Mouse (Mus musculus): ENCODE data around the gene Grm1. TPM values are rescaled to one million over a fixed set of nuclear protein-coding genes. Genes with fewer than 3 reads are reported as not detected.

Gene Grm1
- total RNA-seq, 2 experiments from 2014 or later = 0.05 TPM; not detected in 1

DNA sequence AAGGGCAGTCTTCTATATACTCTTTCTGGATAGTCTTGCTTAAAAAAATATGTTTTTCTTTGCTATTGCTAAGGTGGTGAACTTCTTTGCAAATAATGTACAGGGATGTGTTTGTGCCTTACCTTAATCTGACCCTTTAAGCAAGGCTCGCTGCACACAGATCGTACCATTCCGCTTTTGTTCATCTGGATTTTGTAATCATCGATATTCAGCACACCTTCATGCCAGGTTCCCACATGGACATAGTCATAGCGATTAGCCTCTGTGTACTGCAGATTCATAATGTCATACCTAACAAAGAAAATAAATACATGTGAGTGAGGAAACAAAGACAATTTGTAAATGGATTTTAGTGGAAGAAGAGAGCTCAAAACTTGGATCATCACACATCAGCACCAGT is 340.8 kb downstream of the Grm1 start:
- intact Hi-C loops (cut with DNase I) = no loop called here
- no peak for DNase-seq

DNA sequence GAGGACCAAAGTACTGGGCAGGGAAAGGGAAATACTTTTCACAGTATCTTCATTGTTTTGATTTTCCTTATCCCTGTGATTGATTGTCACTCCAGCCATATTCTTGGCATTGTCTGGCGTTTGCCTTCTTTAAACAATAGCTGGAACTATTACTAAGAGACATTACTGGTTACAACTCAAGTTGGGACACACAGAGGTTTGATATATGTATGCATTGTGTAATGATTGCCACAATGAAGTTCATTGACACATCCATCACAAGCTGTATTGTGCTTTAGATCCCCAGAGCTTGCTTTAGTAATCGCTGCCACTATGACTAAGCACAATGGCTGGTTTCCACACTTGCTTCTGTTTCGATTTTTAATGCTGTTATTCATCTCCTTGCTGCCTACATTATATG is 341.4 kb downstream of the Grm1 start:
- DNase-seq = no peak
- intact Hi-C loops (cut with DNase I) = no loop called here

DNA sequence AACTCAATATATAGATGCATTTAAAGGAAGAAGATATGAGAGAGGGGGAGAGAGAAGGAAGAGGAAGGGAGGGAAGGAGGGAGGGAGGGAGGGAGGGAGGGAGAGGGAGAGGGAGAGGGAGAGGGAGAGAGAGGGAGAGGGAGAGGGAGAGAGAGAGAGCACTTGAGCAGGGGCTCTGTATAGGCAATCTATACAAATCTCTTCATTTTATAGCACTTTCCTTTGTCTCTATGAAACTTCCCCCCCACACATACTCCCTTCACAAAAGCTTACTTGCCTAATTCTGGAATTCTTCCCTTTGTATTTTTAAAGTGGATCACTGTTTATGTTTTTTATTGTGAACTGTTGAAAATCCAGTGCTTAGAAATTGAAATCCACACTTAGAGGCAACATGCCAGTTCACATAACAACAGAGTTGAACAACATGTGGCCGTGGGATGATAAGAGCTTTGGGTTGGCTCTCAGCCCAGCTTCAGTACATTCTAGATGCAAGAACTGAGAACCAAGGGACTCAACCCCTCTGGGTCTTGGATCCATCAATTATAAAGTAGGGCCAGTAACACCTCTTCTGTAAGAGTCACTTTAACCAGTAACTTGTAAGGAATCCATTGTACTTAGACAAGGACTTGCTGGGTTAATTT is 345.0 kb downstream of the Grm1 start:
- no peak for DNase-seq
- intact Hi-C loops (cut with DNase I) = no loop called here

DNA sequence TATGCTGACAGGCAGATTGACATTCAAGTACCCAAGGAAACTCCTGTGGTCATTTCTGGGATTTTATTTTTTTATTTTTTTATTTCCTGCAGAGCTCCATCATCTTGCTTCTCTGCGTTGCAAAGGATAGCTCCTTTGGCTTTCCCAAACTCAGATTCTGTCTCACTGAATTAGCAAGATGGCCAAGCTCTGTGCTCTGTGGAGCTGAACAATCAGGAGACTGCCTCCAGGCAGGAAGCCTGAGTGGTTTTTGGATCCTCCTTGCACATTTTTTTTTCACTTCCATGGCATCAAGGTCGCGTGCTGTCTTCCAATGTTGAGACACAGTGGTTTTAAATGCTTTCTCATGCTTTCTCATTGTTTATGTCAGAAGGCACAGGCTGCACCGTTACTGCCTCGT is 347.6 kb downstream of the Grm1 start:
- DNase-seq = no peak
- intact Hi-C loops (cut with DNase I) = no loop called here

DNA sequence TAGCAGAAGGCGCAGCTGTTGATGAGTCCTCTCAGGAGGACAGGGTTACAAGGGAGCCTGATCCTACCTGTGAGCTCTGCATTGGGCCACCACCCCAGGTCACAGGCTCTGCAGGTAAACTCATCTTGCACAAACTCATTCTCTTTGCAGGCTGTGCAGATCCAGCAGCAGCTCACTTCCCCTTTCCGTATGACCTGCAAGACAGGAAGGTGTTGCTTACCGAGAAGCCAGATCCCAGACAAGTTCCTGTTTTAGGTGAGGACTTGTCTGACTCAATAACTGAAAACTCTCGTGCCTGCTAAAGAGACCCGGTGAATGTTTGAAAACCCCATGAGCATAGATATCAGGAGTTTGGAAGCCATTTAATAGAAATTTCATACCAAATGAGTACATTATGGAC is 349.1 kb downstream of the Grm1 start:
- no peak for DNase-seq
- intact Hi-C loops (cut with DNase I) = no loop called here

DNA sequence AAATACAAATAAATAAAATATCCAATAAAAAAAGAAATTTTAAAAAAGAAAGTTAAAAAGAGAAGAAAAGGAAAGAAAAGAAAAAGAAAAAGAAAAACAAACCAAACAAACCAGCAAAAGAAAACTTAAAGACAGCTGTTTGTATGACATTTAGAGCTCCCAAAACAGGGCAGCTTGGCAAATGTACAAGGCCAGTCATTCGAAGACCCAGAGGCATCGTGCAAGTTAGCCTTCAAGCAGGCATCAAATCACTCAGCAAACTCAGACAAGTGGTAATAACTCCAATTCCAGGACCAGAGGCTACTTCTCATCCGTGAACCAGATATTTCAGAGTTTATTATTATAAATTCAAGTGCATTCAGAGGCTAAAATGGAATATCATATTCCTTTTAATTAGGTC is 355.7 kb downstream of the Grm1 start:
- no peak for DNase-seq
- intact Hi-C loops (cut with DNase I) = no loop called here

DNA sequence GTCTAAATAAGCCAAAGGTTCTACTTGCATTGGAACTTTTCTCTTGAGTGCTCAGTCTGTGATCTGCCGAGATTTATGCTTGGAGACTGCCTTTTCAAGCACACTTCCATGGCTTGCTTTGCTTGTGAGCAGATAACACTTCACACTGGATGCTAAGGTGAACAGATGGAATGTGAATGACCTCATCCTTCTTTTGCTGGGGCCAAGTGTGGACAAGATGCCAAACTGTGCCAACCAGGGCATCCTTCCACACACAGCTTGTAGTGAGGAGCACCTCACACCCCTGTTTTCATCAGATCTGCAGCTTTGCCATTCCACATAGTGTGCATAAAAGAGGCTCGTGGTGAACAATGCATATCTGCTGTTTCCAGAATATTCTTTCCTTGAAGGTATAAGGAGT is 371.3 kb downstream of the Grm1 start:
- DNase-seq = no peak
- intact Hi-C loops (cut with DNase I) = no loop called here

DNA sequence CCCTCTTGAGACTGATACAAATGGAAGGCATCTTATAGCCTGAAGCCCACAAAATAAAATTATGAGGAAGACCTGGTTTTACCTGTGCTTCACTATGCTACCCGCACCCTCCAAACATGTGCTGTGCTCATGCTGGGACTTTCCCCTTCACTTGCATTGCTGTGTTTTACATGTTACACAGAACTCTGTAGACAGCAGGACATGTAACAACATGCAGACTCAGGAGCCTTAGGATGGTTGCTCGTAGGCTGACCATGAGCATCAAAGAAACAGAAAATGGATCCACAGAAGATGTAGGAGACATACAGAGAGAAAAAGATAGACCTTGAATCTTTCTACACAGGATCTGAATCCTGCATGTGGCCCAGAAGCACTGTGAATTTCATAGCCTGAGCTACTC is 371.8 kb downstream of the Grm1 start:
- no peak for DNase-seq
- intact Hi-C loops (cut with DNase I) = no loop called here

DNA sequence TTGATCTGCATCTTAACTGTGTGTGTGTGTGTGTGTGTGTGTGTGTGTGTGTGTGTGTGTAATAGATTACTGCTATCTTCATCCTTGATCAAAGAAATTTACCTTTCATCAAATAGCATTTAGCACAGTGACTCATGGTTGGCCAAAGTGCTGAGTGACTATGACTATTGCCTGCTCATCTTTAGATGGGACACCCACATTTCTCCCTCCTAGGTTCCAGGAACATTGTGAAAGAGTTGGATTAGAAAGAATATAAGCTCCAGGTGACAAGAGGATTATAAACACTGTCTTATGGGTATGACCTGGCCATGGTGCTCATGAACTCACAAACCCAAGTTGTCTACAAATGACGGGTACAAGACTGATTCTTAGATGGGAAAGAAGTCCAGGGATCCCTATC is 374.1 kb downstream of the Grm1 start:
- intact Hi-C loops (cut with DNase I) = no loop called here
- no peak for DNase-seq

DNA sequence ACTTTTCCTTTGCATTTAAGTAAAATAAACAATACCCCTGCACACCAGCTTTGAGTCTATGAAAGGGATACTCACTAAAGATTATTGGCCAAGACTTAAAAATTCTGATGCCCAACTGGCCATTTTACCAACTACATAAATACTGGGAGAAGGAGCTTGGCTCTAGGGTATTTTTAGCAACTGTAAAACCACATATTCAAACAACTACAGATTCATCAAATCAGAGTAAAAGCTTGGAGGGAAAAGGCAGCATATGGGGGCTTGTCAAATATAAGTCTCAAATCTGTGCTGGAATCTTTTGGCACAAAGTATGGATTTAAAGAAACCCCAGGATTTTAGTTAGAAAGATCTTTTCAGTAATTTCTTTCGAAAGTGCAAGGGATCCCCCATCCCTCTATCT is 380.8 kb downstream of the Grm1 start:
- DNase-seq = no peak
- intact Hi-C loops (cut with DNase I) = no loop called here

DNA sequence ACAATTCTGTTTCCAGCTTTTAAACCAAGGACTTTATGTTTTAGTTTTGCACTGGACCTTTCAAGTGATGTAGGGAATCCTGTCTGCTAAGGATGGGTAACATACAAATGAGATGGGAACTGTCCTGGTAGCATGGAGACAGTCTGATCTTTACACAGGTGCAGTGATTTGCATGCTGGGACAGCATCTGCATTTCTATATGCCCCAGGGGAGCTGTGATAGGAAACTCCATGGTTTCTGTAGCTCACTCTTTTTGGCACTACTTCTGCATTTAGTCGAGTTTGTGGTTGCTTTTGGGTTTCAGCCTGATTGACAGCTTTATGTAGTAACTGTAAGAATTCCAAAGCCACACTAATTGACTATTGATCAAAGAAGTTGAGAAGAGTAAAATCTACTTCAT is 381.3 kb downstream of the Grm1 start:
- intact Hi-C loops (cut with DNase I) = no loop called here
- DNase-seq = no peak

DNA sequence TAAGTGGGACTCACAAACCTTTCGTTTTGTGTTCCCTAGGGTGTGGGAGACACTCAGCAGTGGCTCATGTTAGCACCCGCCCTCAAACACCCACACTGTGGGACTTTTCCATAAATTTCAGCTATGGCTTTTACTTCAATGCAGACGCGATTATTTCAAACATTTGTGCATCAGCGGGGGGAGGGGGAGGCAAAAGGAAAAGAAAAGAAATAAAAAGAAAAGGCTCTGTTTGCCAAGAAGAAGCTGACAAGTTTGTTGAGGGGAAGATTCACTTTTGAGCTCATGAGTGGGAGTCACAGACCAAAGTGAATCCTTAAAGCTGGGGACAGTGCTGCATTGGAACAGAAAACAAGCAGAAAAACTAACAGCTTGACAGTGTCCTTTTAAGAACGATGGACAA is 384.7 kb downstream of the Grm1 start:
- intact Hi-C loops (cut with DNase I) = no loop called here
- DNase-seq = no peak

DNA sequence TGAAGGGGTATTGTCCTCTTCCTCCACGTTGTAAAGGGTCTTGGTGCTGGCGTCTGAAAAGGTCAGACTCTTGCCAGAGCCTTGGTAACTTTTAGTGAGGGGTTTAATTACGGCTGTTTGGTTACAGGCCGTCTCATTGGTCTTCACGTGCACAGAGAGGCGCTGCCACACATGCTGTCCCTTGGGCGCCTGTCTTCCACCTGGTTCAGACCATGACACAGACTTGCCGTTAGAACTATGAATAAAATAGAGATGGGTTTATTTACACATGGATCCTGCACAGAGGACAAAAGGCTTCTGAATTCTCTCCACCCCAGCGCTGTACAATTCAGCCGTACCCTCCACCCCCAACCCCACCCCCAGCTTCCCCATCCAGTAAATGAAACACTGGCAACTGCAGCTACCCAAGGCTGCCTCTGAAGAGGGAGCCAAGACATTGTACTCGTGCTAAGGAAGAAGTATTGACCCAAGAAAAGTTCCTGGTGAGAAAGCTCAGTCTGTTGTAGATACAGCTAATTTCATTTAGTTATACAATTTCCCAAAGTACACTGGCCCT is 392.4 kb downstream of the Grm1 start:
- intact Hi-C loops (cut with DNase I) = no loop called here
- DNase-seq = no peak

DNA sequence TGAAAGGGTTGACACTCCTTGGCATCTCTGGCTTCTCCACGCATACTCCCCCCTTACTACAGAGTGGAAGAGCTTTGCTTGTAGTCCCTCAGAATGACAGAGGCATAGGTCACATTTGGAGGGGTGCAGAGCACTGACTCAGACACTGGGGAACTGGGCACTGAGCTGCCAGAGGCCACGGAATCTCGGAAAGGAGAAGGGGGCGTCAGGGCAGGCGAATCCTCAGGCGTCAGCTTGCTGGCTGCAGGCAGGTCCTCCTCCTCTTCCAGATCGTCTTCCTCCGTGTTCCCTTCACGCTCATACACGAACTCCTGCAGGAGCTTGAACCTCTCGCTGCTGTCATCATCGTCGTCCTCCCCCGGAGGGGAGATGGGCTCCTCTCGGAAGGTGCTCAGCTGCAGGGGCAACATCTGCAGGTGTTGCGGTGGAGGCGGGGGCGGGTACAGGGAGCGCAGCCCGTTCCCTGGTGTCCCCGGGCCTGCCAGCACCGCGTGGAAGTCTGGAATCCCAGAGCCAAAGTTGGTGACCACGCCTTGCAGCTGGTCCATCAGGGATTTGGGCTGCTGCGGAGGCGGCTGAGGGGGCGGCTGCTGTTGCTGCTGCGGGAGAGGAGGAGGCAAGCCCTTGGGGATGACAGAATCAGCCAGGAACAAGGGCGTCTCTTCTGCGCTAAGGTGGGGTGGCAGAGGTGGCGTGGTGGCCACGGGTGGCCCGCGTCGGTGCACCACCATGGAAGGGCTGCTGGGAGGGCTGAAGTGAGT is 393.1 kb downstream of the Grm1 start:
- intact Hi-C loops (cut with DNase I) = no loop called here

DNA sequence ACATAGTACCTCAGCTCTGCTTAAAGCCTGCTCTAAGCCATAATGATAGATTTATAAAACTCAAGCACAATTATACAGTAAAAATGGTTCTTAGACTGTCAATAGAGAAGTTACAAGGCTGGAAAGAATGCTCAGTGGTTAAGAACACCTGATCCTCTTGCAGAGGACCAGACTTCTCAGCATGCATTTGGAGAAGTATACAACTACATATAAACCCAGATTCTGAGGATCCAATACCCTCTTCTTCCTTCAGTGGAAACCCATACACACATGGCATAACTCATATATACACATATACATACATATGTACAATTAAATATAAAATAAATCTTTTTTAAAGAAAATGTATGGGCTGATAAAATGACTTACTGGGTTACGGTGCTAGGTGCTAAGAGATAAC is 401.1 kb downstream of the Grm1 start, which contains the start of gene Gm10944:
Gene Gm10944, plus strand, starts transcription at position 301 of the 400 bp plus-strand sequence.
- DNase-seq = no peak
- intact Hi-C loops (cut with DNase I) = no loop called here

More for the DNA sequence above, 393.1 kb downstream of the Grm1 start:
- DNase-seq = peak in 1 of 2 experiments; percentile 16

DNA sequence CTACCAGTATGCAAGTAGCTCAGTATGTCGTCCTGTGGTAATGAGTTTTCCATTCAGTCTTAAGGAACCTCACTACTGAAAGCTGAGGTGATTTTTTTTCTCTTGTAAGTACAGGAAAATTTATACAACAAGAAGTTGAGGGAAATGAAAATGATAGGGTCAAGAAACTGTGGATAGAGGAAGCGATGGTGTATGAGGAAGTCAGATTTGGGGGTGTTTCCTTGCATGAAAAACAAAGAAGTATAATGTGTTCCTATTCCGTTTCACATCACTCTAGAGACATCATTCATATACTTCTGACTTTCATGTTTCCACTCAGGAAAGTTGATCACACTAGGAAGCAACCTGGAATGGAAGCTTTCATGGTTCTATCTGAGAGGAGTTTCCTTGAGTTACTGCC is 422.2 kb downstream of the Grm1 start:
- DNase-seq = no peak
- intact Hi-C loops (cut with DNase I) = no loop called here

DNA sequence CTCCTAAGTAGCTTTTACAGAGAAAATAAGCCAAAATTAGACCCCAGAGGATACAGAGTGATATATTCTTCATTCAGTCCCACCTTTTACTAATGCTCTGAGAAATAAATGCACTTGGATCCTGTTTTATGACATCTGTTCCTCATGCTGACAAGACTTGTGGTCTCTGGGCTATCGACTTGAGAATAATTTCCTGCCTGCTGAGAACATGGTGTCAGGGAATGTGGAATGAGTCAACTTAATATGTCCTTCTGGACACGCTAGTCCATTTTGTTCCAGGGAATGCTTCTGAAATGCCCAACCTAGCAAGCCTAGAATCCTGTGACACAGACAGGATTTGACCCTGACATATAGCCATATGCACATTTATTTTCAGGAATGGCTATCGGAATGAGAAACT is 423.0 kb downstream of the Grm1 start:
- DNase-seq = no peak
- intact Hi-C loops (cut with DNase I) = no loop called here

DNA sequence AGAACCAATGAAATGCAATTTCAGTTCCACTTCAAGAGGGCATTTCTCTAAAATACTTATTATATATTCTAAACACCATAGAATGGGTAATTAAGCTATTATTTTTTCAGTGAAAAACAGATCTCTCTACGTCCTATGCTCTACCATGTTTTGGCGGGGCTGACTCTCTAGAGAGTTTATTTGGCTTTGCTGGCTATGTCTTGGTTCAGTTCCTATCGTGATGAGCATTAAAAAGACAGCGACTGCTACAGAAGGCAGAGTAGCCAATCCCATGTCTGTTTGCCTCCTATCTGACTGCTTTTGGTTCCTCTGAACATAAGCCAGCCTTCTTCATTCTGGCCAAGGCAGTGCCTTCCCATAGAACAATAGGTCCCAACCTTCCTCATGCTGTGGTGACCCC is 425.5 kb downstream of the Grm1 start:
- no peak for DNase-seq
- intact Hi-C loops (cut with DNase I) = no loop called here

DNA sequence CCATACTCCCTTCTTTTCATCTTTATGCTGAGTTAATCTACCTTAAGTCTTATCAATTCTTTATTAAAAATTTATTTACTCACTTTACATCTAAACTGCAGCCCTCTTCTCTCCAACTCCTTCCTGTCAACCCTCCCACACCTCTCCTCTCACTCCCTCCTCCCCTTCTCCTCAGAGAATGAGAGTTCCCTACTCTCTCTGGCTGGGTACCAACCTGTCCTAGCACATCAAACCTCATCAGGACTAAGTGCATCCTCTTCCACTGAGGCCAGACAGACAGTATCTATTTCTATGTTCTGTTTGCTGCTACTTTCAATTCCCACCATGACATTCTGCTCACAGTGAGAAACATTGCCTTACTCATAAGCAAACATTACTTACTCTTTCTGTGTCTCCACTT is 426.2 kb downstream of the Grm1 start:
- no peak for DNase-seq
- intact Hi-C loops (cut with DNase I) = no loop called here

Measured in gastrocnemius, postnatal 36 days (tissue).